Mouse (Mus musculus): Measurements from ENCODE around the gene Msi2. TPM values are rescaled to one million over a fixed set of nuclear protein-coding genes. Genes with fewer than 3 reads are reported as not detected.

The Msi2 gene
- polyA plus RNA-seq, 1 experiment from 2014 or later: 15.9 TPM

DNA sequence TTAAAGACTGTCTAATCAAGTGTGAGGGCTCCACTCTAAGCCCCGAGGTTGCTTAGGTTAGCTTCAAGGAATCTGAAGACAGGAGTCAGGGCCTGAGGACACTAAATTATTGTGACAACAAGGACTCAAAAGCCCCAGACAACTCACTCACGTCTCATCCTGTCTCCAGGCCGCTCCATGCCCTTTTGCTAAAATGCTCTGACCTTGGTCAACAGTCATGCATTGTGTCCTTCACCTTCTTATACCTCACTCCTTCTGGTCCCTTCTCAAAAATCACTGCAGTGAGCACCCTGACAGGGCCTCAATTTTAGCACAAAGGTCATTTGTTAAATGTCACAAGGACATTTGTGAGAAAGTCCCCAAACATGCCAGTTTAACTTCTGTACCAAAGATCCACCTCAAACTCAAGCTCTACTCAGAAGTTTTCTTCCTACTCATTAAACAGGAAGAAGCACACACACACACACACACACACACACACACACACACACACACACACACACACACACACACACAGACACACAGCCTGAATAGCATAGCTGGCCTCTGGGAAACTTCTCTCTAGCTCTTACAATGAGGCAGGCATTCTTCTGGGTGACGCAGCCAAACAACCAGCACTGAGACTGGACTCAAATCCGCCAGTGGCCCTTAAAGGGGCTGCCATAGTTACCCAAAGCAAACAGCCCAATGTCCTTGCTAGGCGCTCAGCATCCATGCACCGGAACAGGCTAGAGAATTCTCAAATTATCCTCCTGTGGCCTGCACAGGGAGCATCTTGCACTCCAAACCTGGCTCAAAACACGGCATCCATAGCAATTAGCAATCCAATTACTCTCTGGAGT is 178.5 kb downstream of the Msi2 start:
- H3K36me3 ChIP-seq: no peaks in the 10 kb centered on the region; the same call in 1 of the 2 replicates
- no peak for DNase-seq (ENCODE audit: low spot score)
- no peaks in the 10 kb centered on the region for H3K9me3 ChIP-seq
- H3K27me3 ChIP-seq (ENCODE audit: insufficient read depth, poor library complexity, severe bottlenecking): no peaks in the 10 kb centered on the region
- WGBS: 61% methylated on average over 8 of the region's 8 CpGs
- H3K27ac ChIP-seq: peak overlapping the region; percentile 73
- no peak overlapping the region for H3K4me3 ChIP-seq
- H3K4me1 ChIP-seq: peaks cover 91% of the 10 kb centered on the region

DNA sequence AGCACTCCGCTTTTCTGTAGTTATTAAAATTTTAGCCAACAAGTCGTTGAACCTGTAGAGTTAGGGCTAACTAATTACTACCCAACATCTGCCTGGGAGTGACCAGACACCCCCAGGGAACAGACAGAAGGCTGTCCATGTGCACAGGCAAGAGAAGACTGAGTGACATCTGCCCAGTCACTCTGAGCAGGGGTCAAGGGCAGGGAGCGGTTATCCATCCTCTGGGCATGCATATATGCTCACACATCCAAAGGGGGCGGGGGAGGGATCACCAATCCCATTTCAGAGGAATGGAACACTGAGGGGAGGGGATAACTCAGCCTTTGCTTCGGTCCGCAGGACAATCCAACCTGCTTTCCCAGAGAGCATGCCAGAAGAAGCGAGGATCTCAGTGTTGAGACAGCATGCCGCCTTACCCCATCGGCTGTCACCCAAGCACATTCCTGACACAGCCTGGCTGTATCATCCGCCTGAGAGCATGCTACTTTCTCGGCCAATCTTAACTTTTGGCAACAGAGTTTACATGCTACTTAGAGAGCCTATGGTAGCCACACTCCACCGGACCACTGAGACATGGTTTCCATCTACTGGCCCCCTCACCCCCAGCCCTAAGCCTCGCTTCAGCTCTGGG is 179.5 kb downstream of the Msi2 start:
- H3K36me3 ChIP-seq: no peaks in the 10 kb centered on the region; the same call in 1 of the 2 replicates
- no peak overlapping the region for H3K4me3 ChIP-seq
- no peak for DNase-seq (ENCODE audit: low spot score)
- no peaks in the 10 kb centered on the region for H3K27me3 ChIP-seq (ENCODE audit: insufficient read depth, poor library complexity, severe bottlenecking)
- peaks cover 91% of the 10 kb centered on the region for H3K4me1 ChIP-seq
- WGBS: 65% methylated on average over 13 of the region's 13 CpGs
- no peaks in the 10 kb centered on the region for H3K9me3 ChIP-seq
- peak overlapping the region; percentile 73 for H3K27ac ChIP-seq

DNA sequence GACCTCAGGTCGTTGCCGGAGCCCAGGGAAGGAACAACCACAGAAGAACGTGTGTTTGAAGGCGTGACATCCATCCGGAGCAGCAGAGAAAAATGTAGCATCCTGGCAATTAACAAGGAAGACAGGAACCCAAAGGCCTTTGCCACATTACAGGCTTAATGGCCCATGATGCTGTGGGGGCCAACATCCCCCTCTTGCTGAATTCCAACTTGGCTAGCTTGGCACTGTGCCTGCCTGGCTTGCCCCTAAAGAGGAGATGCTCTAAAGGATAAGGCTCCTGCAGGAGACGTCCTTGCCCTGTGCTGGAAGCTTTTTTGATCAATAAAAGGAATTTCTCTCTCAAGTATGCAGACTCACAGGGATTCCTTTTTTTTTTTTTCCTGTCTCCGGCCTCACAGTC is 181.0 kb downstream of the Msi2 start:
- peaks cover 2% of the 10 kb centered on the region; the same call in 1 of the 2 replicates for H3K36me3 ChIP-seq
- H3K9me3 ChIP-seq: no peaks in the 10 kb centered on the region
- WGBS: 77% methylated on average over 7 of the region's 7 CpGs
- H3K27me3 ChIP-seq (ENCODE audit: insufficient read depth, poor library complexity, severe bottlenecking): no peaks in the 10 kb centered on the region
- H3K27ac ChIP-seq: peak overlapping the region; percentile 73; the same call in 1 of the 2 replicates
- H3K4me1 ChIP-seq: peaks cover 79% of the 10 kb centered on the region
- H3K4me3 ChIP-seq: no peak overlapping the region
- DNase-seq (ENCODE audit: low spot score): no peak

DNA sequence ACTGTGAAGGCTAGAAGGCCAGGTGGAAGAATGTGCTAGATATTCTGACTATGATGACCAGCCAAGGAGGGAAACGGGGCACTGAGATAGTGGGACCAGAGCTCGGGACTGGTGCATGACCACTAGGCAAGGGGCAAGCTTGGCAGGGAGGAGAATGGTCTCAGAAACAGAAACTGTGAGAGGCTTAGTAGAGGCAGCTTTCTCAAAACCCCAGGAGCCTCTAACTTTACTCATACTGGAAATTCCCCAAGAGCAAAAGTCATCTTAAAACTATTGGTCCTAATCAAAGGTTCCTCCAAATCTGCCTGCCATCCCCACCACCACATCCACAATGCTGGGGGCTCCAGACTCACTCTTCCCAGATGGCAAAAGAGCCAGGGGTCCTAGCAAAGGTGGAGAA is 181.5 kb downstream of the Msi2 start:
- DNase-seq (ENCODE audit: low spot score): no peak
- Histone ChIP-seq H3K4me3 (no peak overlapping the region), H3K27ac (no peak overlapping the region), H3K36me3 (peaks cover 2% of the 10 kb centered on the region; the same call in 1 of the 2 replicates), H3K27me3 (ENCODE audit: insufficient read depth, poor library complexity, severe bottlenecking) (no peaks in the 10 kb centered on the region), H3K9me3 (no peaks in the 10 kb centered on the region), H3K4me1 (peaks cover 75% of the 10 kb centered on the region)
- 69% methylated on average over 2 of the region's 2 CpGs for WGBS

DNA sequence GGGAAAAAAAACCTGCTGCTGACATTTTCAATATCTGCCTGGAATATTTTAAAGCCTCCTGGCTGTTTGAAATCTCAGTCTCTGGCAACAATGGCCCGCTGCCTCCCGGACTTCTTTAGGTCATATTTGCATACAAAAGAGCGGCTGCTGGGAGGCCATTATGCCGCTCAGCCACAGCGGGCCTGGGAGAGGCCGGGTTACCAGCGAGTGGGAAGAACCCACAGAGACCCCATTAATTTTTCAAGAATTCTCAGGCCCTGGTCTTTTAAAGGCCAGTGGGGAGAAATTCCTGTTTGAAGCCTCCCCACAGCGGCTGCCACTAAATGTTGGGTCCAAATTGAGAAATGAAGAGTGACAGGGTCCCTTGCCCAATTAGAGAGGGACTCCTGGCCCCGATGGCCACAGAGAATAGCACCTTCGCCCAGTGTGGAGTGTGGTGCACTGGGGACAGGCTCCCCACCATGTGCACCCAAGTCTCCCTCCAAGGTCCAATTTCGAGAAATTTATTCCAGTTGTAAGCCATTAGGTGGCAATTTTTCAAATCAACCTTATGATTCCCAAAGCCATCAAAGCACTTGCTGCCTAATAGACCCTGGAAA is 183.9 kb downstream of the Msi2 start:
- no peak for DNase-seq (ENCODE audit: low spot score)
- Histone ChIP-seq H3K9me3 (no peaks in the 10 kb centered on the region), H3K4me3 (no peak overlapping the region), H3K4me1 (peaks cover 67% of the 10 kb centered on the region), H3K27ac (peak overlapping the region; percentile 36; the same call in 1 of the 2 replicates), H3K36me3 (peaks cover 4% of the 10 kb centered on the region; the same call in 1 of the 2 replicates), H3K27me3 (ENCODE audit: insufficient read depth, poor library complexity, severe bottlenecking) (no peaks in the 10 kb centered on the region)
- WGBS: 41% methylated on average over 11 of the region's 11 CpGs

DNA sequence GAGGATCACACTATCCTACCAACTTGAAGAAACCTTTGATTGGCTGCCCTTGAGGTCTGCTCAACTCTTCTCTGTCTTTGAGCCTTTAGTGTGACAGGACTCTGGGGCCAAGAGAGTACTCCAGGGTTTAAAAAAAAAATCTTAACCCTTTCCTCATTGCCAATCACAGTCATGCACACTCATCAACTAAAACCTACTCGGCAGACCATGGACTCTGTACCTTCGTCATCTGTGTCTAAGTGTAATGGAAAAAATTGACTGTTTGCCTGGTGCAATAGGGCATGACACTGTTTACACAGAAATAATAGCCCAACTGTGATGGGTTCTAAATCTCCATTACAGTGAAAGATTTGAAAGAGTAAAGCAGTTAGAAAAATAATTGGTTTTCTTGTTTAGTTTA is 186.3 kb downstream of the Msi2 start:
- no peak overlapping the region for H3K27ac ChIP-seq
- 80% methylated on average over 2 of the region's 2 CpGs for WGBS
- H3K27me3 ChIP-seq (ENCODE audit: insufficient read depth, poor library complexity, severe bottlenecking): no peaks in the 10 kb centered on the region
- no peak for DNase-seq (ENCODE audit: low spot score)
- H3K4me3 ChIP-seq: no peak overlapping the region
- peaks cover 67% of the 10 kb centered on the region for H3K4me1 ChIP-seq
- peaks cover 4% of the 10 kb centered on the region; the same call in 1 of the 2 replicates for H3K36me3 ChIP-seq
- no peaks in the 10 kb centered on the region for H3K9me3 ChIP-seq

GRCm38 (mm10) chr11:88530032-88530431 is 188.3 kb downstream of the Msi2 start:
- no peak for DNase-seq (ENCODE audit: low spot score)
- Histone ChIP-seq H3K4me3 (no peak overlapping the region), H3K27ac (peak overlapping the region; percentile 16; the same call in 1 of the 2 replicates), H3K36me3 (peaks cover 4% of the 10 kb centered on the region; the same call in 1 of the 2 replicates), H3K4me1 (peaks cover 67% of the 10 kb centered on the region), H3K27me3 (ENCODE audit: insufficient read depth, poor library complexity, severe bottlenecking) (no peaks in the 10 kb centered on the region), H3K9me3 (no peaks in the 10 kb centered on the region)
- WGBS: 49% methylated on average over 4 of the region's 4 CpGs

DNA sequence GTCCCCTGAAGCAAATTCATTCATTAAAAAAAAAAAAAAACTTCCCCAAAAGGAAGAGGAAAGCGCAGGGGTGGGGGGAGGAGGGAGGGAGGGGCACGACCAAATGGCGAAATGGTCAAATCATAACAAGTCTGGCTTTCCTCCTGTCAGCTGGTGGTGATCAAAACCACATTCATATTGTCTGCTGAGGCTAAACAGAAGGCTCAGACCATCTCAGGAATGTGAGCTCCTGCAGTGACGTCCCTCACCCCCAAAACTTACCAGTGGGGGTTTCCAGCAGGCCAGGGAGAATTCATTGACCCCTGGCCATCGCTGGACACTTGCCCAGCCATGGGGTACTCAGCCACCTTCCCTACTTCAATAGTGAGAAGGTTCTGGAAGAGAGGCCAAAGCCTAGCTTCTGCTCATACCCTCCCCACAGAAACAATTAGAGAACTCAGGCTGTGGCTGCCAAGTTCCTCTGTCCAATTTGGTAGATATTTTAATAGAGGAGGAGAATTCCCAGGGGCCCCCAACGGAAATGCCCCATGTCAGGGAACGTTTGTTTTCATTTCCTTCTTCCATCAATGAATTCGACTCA is 189.7 kb downstream of the Msi2 start:
- H3K4me3 ChIP-seq: no peak overlapping the region
- WGBS: 32% methylated on average over 8 of the region's 8 CpGs
- H3K27ac ChIP-seq: 0 out of 2 replicates have a peak overlapping the region, but pooled peaks have one; percentile 17
- H3K36me3 ChIP-seq: peaks cover 4% of the 10 kb centered on the region; the same call in 1 of the 2 replicates
- H3K27me3 ChIP-seq (ENCODE audit: insufficient read depth, poor library complexity, severe bottlenecking): no peaks in the 10 kb centered on the region
- no peaks in the 10 kb centered on the region for H3K9me3 ChIP-seq
- DNase-seq (ENCODE audit: low spot score): no peak
- peaks cover 72% of the 10 kb centered on the region for H3K4me1 ChIP-seq

DNA sequence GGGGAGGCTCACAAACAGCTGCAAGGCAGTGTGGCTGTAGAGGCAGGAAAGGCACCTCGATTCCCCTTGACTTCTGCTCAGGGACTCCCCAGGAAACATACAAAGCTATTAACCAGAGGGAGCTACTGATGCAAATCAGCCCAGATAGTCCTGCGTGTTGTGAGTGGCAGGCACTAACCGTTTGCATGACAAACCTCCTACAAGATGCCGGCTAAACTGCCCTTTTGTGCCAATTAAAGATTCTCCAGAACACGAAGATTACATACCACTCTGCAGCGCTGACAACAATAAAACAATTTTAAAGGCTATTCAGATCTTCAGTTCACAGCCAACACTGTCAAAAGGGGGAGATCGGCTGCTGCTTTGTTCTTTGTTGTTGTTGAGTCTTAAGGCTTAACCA is 191.6 kb downstream of the Msi2 start:
- 24% methylated on average over 7 of the region's 7 CpGs for WGBS
- no peak for DNase-seq (ENCODE audit: low spot score)
- H3K36me3 ChIP-seq: peaks cover 2% of the 10 kb centered on the region; the same call in 1 of the 2 replicates
- no peaks in the 10 kb centered on the region for H3K27me3 ChIP-seq (ENCODE audit: insufficient read depth, poor library complexity, severe bottlenecking)
- H3K4me1 ChIP-seq: peaks cover 88% of the 10 kb centered on the region
- H3K4me3 ChIP-seq: no peak overlapping the region
- no peaks in the 10 kb centered on the region for H3K9me3 ChIP-seq
- H3K27ac ChIP-seq: peak overlapping the region; percentile 78; the same call in 1 of the 2 replicates

GRCm38 (mm10) chr11:88524790-88525575 is 193.3 kb downstream of the Msi2 start:
- H3K27ac ChIP-seq: peak overlapping the region; percentile 78
- peak overlapping the region; percentile 10; the same call in 1 of the 2 replicates for H3K4me3 ChIP-seq
- H3K27me3 ChIP-seq (ENCODE audit: insufficient read depth, poor library complexity, severe bottlenecking): no peaks in the 10 kb centered on the region
- no peaks in the 10 kb centered on the region for H3K9me3 ChIP-seq
- WGBS: 18% methylated on average over 10 of the region's 10 CpGs
- peaks cover 98% of the 10 kb centered on the region for H3K4me1 ChIP-seq
- no peak for DNase-seq (ENCODE audit: low spot score)
- no peaks in the 10 kb centered on the region for H3K36me3 ChIP-seq

GRCm38 (mm10) chr11:88524437-88524789 is 193.9 kb downstream of the Msi2 start:
- Histone ChIP-seq H3K36me3 (no peaks in the 10 kb centered on the region), H3K27ac (peak overlapping the region; percentile 78)
- DNase-seq (ENCODE audit: low spot score): no peak

DNA sequence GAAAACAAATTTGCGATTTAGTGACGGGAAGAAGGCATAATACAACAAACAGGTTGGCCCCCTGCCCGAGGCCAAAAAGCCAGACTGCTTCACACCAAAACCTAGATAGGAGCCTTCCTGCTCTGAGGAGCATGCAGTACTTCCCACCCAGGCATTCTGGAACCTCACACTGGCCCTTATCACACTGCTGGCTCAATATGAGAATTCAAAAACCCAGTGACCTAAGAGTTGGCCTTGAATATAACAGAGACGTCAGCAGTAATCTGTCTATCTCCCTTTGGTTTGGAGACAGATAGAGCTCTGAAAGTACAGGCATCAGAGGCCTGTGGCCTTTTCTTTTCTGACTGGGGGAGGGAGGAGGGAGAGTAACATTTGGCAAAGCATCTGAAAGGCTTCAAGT is 194.4 kb downstream of the Msi2 start:
- peak overlapping the region; percentile 78 for H3K27ac ChIP-seq
- no peak for DNase-seq (ENCODE audit: low spot score)
- no peaks in the 10 kb centered on the region for H3K9me3 ChIP-seq
- 21% methylated on average over 4 of the region's 4 CpGs for WGBS
- H3K27me3 ChIP-seq (ENCODE audit: insufficient read depth, poor library complexity, severe bottlenecking): no peaks in the 10 kb centered on the region
- H3K4me1 ChIP-seq: peaks cover 91% of the 10 kb centered on the region
- H3K36me3 ChIP-seq: 0 out of 2 replicates have a peak, but pooled peaks cover 4% of the 10 kb centered on the region
- H3K4me3 ChIP-seq: no peak overlapping the region

More at GRCm38 (mm10) chr11:88524437-88524789, 193.9 kb downstream of the Msi2 start:
- H3K27me3 ChIP-seq (ENCODE audit: insufficient read depth, poor library complexity, severe bottlenecking): no peaks in the 10 kb centered on the region
- H3K9me3 ChIP-seq: no peaks in the 10 kb centered on the region
- H3K4me3 ChIP-seq: 0 out of 2 replicates have a peak overlapping the region, but pooled peaks have one; percentile 10
- H3K4me1 ChIP-seq: peaks cover 92% of the 10 kb centered on the region
